Mouse (Mus musculus): Measurements from ENCODE around the gene Zfp14. TPM values are rescaled to one million over a fixed set of nuclear protein-coding genes. Genes with fewer than 3 reads are reported as not detected.

The Zfp14 gene
- 1.9 TPM in 2 replicates for polyA plus RNA-seq (2012; ENCODE audit: insufficient read depth, insufficient read length, missing spikeins)

DNA sequence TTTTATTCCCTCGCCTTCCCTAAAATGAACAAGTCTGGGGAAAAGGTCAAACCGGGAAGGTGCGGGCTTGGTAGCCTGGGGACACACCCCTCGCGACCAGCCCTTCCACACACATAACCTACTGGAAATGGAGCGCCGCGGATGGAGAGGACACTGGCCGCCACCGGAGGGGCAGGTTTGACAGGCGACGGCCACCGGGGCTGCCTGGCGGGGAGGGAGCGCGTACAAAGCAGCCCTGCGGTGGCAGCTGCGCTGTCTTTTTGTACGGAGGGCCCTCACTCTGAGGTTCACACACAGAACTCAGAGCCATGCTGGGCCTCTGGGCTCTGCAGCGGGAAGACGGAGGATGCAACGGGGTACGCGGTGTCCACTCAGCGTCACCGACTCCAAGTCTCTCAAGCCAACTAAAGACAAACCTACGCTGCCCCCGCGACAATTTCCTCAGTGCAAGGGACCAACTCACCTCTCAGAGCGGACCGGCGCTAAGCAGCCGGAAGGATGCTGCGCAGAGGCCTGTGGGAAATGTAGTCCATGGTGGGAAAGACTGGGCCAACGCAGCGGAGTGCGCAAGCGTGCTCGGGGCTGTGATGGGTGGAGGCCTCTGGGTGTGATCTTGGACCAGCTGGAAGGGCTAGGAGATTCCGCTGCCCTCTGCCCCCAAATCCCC lies at the start of gene Zfp14:
Gene Zfp14, minus strand, starts transcription at position 499 of the 667 bp plus-strand sequence.
- Histone ChIP-seq H3K4me1 (ENCODE audit: control insufficient read depth, insufficient read depth, insufficient read length, low read length) (no peaks in the 10 kb centered on the region), H3K27ac (replicated peaks; ENCODE audit: low read depth, low read length) (peak within 1 kb of the TSS; percentile 21; the same call in 1 of the 2 replicates), H3K4me3 (ENCODE audit: insufficient read depth, low read depth, low read length) (peak within 1 kb of the TSS; percentile 83)

DNA sequence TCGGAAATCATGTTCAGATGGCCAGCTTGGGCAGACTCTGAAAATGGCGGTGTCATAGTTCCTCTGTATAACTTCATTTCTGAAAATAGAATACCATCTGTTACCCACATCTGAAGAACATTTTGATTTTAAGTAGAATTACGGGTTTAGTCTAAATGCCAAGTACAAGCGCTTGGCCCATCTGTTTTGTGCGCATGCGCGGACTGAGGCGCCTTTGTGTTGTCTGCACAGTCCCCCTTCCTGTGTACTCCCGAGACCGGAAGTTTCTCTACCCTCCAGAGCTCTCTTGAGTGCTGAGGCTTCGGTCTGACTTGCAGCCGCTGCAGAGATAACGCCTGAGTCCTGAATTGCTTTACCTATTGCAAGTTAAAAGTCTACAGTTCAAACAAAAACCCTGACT lies 48.1 kb upstream of the Zfp14 start:
- no peak overlapping the region for H3K4me3 ChIP-seq (ENCODE audit: insufficient read depth, low read depth, low read length)
- no peak overlapping the region for H3K27ac ChIP-seq (replicated peaks; ENCODE audit: low read depth, low read length)
- peaks cover 2% of the 10 kb centered on the region; the same call in 1 of the 2 replicates for H3K4me1 ChIP-seq (ENCODE audit: control insufficient read depth, insufficient read depth, insufficient read length, low read length)

DNA sequence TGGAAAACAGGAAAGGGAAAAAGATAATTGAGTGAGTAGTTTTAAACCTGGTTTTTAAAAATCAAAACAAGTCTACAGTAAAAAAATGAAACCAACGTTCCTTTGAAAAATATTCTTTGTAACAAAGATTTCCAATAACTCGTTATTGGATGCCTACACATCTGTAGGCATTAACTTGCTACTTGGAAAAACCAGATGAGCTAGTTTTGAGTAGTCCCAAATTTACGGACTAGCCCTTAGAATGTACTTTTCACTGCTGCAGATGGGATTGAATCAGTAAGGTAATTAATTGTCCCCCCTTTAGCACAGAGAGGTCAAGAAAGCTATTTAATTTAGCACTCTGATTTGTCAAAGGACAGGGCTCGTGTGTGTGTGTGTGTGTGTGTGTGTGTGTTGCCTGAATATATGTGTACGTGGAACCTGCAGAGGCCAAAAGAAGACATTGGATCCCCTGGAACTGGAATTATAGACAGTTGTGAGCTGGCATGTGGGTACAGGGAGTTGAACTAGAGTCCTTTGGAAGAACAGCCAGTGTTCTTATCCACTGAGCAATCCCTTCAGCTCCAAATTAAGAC lies 44.5 kb upstream of the Zfp14 start:
- 0 out of 2 replicates have a peak overlapping the region, but pooled peaks have one; percentile 12 for H3K27ac ChIP-seq (replicated peaks; ENCODE audit: low read depth, low read length)
- H3K4me3 ChIP-seq (ENCODE audit: insufficient read depth, low read depth, low read length) = peak overlapping the region; percentile 71
- H3K4me1 ChIP-seq (ENCODE audit: control insufficient read depth, insufficient read depth, insufficient read length, low read length) = peaks cover 2% of the 10 kb centered on the region; the same call in 1 of the 2 replicates

GRCm38 (mm10) chr7:30094646-30095429 lies 43.7 kb upstream of the Zfp14 start, which contains the start of gene Zfp260:
Gene Zfp260 (plus strand): TSS chr7:30094777.
- peak within 1 kb of the TSS; percentile 71 for H3K4me3 ChIP-seq (ENCODE audit: insufficient read depth, low read depth, low read length)
- H3K4me1 ChIP-seq (ENCODE audit: control insufficient read depth, insufficient read depth, insufficient read length, low read length) = peaks cover 2% of the 10 kb centered on the region; the same call in 1 of the 2 replicates
- H3K27ac ChIP-seq (replicated peaks; ENCODE audit: low read depth, low read length) = peak within 1 kb of the TSS; percentile 98

GRCm38 (mm10) chr7:30093918-30094415 lies 42.8 kb upstream of the Zfp14 start:
- Histone ChIP-seq H3K4me3 (ENCODE audit: insufficient read depth, low read depth, low read length) (peak overlapping the region; percentile 28), H3K27ac (replicated peaks; ENCODE audit: low read depth, low read length) (no peak overlapping the region), H3K4me1 (ENCODE audit: control insufficient read depth, insufficient read depth, insufficient read length, low read length) (peaks cover 5% of the 10 kb centered on the region; the same call in 1 of the 2 replicates)

DNA sequence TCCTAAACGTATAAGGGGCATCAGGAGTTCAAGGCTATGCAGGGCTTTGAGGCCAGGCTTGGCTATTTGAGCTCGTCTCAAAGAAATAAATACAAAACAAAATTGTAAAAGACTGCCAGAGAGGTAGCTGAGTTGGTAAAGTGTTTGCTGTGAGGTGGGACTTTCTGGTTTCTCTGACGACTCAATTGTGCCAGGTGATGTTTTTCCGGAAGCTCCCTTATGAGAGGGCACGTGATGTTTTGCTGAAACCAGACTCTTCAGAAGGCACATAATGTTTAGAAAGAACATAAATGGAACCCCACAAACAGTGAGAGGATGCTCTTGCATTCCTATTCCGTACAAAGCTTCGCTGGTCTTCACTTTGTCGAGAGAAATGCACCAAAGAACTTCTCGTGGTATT lies 41.5 kb upstream of the Zfp14 start:
- Histone ChIP-seq H3K4me1 (ENCODE audit: control insufficient read depth, insufficient read depth, insufficient read length, low read length) (peaks cover 5% of the 10 kb centered on the region; the same call in 1 of the 2 replicates), H3K27ac (replicated peaks; ENCODE audit: low read depth, low read length) (no peak overlapping the region), H3K4me3 (ENCODE audit: insufficient read depth, low read depth, low read length) (no peak overlapping the region)

GRCm38 (mm10) chr7:30090970-30091585 lies 39.9 kb upstream of the Zfp14 start:
- peaks cover 3% of the 10 kb centered on the region; the same call in 1 of the 2 replicates for H3K4me1 ChIP-seq (ENCODE audit: control insufficient read depth, insufficient read depth, insufficient read length, low read length)
- H3K27ac ChIP-seq (replicated peaks; ENCODE audit: low read depth, low read length) = 0 out of 2 replicates have a peak overlapping the region, but pooled peaks have one; percentile 6

DNA sequence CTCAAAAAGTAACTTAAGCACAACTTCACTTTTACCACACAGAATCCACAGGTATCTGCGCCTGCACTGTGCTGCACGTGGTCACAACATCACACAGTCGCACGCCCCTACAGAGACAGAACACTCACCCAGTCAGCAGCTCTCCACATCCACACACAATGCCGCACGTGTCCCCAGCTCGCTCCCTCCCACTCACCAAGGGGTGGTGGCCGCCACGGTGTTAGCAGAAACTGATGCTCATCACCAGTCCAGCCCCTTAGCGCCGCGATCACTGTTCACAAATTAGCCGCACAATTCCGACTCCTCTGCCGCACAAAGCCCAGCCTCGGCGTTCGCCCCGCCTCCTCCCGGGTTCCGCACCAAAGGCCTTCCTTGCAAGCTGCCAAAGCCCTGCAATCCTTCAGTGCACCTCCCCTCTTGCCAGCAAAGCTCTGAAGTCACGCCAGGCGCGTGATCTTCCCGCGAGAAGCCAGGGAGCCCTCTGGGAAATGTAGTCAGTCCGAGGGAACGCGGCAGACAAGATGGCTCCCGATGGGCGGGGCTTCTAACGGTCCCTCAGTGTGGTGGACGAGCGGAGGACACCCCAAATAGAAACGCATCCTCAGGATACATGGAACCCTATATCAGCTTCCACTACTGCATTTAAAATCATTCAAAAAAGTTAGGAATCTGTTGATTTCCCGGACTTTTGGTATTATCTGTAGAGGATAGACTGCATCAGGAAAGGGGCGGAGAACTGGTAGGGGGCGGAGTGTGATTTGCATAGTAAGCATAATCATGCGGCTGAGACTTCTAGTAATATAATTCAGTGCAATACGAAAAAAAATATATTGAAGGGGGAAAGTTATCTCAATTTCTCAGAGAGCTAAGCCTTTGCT lies 39.2 kb upstream of the Zfp14 start, which contains the start of the genes Gm26920 and Zfp566:
Gene Gm26920, minus strand, starts transcription at position 319 of the 878 bp plus-strand sequence.
Gene Zfp566, minus strand, starts transcription at position 436 of the 878 bp plus-strand sequence.
- H3K4me3 ChIP-seq (ENCODE audit: insufficient read depth, low read depth, low read length) = peak within 1 kb of the TSS; percentile 86
- H3K27ac ChIP-seq (replicated peaks; ENCODE audit: low read depth, low read length) = 0 out of 2 replicates have a peak within 1 kb of the TSS, but pooled peaks have one; percentile 26
- H3K4me1 ChIP-seq (ENCODE audit: control insufficient read depth, insufficient read depth, insufficient read length, low read length) = peaks cover 3% of the 10 kb centered on the region; the same call in 1 of the 2 replicates

More at GRCm38 (mm10) chr7:30090970-30091585, 39.9 kb upstream of the Zfp14 start:
- H3K4me3 ChIP-seq (ENCODE audit: insufficient read depth, low read depth, low read length) = peak overlapping the region; percentile 64

GRCm38 (mm10) chr7:30089405-30089804 lies 38.2 kb upstream of the Zfp14 start:
- H3K27ac ChIP-seq (replicated peaks; ENCODE audit: low read depth, low read length) = no peak overlapping the region
- H3K4me3 ChIP-seq (ENCODE audit: insufficient read depth, low read depth, low read length) = peak overlapping the region; percentile 36
- peaks cover 3% of the 10 kb centered on the region; the same call in 1 of the 2 replicates for H3K4me1 ChIP-seq (ENCODE audit: control insufficient read depth, insufficient read depth, insufficient read length, low read length)

- H3K4me3 ChIP-seq (ENCODE audit: insufficient read depth, low read depth, low read length) = no peak overlapping the region
Measured at GRCm38 (mm10) chr7:30086524-30086923, 35.3 kb upstream of the Zfp14 start.

GRCm38 (mm10) chr7:30072146-30073028 lies 21.2 kb upstream of the Zfp14 start, which contains the start of gene Zfp82:
Gene Zfp82 (minus strand): TSS chr7:30072900.
- Histone ChIP-seq H3K4me3 (ENCODE audit: insufficient read depth, low read depth, low read length) (peak within 1 kb of the TSS; percentile 96), H3K4me1 (ENCODE audit: control insufficient read depth, insufficient read depth, insufficient read length, low read length) (peaks cover 3% of the 10 kb centered on the region; the same call in 1 of the 2 replicates), H3K27ac (replicated peaks; ENCODE audit: low read depth, low read length) (no peak within 1 kb of the TSS)

More at GRCm38 (mm10) chr7:30086524-30086923, 35.3 kb upstream of the Zfp14 start:
- H3K4me1 ChIP-seq (ENCODE audit: control insufficient read depth, insufficient read depth, insufficient read length, low read length) = peaks cover 3% of the 10 kb centered on the region; the same call in 1 of the 2 replicates
- H3K27ac ChIP-seq (replicated peaks; ENCODE audit: low read depth, low read length) = no peak overlapping the region

DNA sequence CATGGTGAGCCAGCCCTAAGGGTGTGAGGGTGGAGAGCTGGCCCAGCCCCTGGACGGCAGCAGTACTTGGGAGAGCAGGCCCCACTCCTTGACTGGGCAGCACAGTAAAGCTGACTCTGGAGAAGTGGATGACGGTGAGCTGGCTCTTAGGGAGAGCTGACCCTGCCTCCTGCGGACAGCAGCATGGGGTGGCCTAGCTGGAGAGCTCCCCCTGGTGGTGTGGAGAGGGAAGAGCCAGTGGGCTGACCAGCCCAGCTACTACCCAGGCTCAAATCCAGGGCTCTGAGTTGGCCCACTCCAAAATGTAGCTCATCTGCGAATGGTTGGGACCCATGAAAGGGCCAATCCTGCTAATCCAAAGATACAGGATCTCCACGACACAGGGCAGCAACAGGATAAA lies 13.4 kb upstream of the Zfp14 start:
- Histone ChIP-seq H3K4me3 (ENCODE audit: insufficient read depth, low read depth, low read length) (no peak overlapping the region), H3K4me1 (ENCODE audit: control insufficient read depth, insufficient read depth, insufficient read length, low read length) (no peaks in the 10 kb centered on the region), H3K27ac (replicated peaks; ENCODE audit: low read depth, low read length) (no peak overlapping the region)

DNA sequence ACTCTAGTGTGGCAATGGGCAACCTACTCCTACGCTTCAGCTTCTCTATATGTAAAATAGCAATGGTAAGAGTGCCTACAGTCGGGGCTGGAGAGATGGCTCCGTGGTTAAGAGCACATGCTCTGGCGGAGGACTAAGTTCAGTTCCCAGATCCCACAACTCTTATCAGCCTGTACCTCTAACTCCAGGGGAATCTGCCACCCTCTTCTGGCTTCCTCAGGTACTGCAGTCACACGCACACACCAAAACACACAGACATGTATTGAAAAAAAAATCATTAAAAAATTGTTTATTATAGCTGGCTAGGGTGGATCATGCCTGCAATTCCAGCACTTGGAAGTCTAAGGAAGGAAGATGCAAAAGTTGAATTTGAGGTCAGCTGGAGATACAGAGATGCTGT lies 11.3 kb upstream of the Zfp14 start:
- Histone ChIP-seq H3K4me1 (ENCODE audit: control insufficient read depth, insufficient read depth, insufficient read length, low read length) (no peaks in the 10 kb centered on the region), H3K4me3 (ENCODE audit: insufficient read depth, low read depth, low read length) (no peak overlapping the region), H3K27ac (replicated peaks; ENCODE audit: low read depth, low read length) (no peak overlapping the region)
